Mouse (Mus musculus) testis, postnatal 14 days (tissue): ENCODE results near the gene Rasa4.
A peak's percentile ranks its signal among the peaks of the same experiment; 100 is the strongest.
"Not testable (repeated sequence)": the region's sequence is repeated elsewhere in the genome, so short reads cannot be mapped to it uniquely, and the experiment has no call there.

ENCODE experiments used
- DNase-seq: peaks from one replicate; pipeline ENCODE4 v3.0.0; 2021; ENCODE audit warnings: low spot score

Rasa4 gene

DNA sequence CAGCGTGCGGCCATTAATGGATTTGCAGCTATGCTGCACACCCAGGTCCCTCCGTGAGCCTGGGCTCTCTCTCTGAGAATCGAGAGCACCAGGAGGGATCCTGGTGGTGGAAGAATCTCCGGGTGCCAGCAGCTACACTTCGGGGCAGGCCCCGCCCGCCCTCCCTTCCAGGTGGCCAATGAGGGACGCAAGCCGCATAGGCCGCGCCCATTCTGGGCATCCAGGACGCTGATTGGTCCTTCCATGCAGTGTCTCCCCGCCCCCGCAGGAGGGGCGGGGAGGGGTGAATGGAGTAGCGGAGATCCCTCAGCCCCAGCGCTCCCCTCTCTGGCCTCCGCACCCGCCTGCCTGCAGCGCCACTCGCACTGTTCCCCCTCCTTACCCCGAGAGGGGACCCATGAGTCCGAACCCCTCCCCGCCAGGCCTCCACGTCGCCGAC lies at the start of gene Rasa4:
TSS of gene Rasa4 (plus strand) at position 248 of the 439 bp plus-strand sequence.
- DNase-seq: peak; percentile 92

DNA sequence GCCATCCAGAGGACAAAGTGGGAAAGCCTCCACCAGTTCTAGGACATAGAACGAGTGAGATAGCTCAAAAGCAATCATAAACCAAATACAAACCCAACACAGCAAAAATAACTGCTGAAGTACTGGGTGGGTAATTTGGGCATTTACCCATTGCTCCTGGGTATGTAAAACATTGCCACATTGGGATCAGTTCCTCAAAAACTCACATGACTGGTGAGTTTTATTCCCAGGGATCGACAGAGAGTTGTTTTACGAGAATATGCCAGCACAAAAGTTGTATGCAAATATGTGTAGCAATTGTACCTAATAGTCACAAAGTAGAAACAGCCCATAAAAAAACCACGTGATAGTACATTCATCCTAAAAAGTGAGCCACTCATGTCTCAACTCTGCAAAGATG lies 48.8 kb upstream of the Rasa4 start:
- no peak for DNase-seq

DNA sequence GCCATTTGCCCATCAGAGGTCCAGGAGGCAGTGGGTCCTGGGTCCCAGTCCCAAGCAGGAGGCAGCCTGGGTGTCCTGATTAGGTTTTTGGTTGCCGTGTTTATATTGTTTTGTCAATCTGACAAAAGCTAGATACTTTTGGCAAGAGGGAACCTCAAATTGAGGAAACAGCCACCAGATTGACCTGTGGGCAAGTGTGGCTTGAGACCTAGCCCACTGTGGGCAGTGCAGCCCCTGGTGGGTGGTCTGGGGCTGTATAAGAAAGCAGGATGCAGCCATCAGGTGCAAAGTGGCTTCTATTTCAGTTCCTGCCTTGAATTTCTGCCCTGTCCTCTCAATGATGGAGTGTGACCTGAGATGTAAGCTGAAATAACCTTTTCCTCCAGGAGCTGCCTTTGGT lies 48.4 kb upstream of the Rasa4 start:
- no peak for DNase-seq

DNA sequence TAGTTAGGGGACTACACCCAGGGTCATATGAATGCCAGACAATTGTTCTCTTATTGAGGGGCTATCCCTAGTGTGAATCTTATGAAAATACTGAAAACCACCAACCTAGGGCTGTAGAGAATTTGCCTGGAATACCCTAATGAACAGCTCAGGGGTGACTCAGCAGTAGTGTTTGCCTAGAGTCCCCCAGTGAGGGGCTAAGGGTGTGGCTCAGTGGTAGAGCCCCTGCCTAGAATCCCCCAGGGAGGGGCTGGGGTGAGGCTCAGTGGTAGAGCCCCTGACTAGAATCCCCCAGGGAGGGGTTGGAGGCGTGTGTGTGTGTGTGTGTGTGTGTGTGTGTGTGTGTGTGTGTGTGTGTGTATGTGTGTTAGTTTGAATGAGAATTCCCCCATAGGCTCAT lies 47.0 kb upstream of the Rasa4 start:
- DNase-seq: no peak

DNA sequence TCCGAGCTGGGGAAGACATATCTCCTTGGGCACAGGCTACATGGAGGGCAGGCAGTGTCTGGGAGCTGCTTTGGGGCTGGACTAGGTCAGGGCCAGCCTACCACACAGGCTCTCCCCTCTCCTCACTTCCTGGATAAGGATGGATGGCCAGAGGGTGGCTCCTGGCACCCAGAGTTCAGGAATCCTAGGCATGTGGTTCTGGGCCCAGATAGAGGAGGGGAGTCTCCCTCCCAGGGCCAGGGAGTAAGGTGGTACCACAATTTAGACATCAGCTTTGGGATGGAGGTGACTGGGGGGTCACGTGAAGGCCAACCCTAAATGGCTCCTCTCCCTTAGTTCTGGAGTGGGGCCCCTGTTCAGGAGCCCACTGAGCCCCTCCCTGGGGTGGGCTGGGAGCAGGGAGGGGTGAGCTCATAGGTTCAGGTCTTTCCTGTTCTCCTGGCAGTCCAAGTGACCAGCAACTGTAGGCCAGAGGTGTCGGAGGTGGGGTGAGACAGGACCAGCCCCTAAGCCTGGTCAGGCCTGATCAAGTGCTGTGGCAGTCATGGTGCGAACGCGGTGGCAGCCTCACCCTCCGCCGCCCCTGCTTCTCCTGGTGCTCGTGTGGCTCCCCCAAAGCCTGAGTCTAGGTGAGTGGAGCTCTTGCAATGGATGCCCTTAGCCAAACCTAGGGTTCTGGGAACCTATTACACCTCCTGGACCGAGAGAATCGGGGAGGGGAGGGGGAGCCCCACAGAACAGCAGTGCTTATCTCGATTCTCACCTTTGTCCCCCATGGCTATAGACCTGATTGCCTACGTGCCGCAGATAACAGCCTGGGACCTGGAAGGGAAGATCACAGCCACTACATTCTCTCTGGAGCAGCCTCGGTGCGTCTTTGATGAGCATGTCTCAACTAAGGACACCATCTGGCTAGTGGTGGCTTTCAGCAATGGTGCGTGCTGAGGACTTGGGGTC lies 45.2 kb upstream of the Rasa4 start, which contains the start of gene Upk3b:
TSS of gene Upk3b (plus strand) at position 239 of the 957 bp plus-strand sequence.
- DNase-seq: no peak

DNA sequence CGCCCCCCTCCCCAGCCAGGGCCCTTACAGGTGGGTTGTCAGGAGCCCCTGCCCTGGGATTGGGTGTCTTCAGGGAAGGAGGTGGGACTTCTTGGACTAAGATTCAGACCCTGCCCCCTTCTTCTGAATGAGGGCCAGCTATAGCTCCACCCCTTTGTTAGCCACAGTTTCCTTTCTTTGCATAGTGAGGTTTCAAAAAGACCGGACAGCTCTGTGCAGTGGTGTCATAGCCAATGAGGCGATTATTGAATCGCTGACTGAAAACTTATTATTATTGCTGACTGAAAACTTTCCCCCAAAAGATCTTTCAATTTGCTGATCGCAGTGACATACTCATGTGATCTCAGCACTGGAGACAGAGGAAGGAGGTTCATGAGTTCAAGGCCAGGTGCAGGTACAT lies 43.5 kb upstream of the Rasa4 start:
- DNase-seq: no peak

DNA sequence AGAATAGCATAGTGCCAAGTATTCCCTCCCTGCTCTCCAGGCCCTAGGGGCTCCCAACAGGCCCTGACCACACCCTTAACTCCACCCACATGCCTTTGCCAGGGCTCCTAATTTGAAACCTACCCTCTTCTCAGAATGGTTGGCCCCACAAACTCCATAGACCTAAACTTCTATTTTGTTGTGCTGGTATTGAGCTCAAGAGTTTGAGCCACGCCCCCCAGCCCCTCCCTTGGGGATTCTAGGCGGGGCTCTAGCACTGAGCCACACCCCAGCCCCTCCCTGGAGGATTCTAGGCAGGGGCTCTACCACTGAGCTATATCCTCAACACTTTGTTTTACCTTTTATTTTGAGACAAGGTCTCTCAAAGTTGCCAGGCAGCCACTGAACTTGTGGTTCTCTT lies 42.5 kb upstream of the Rasa4 start:
- peak; percentile 30 for DNase-seq

DNA sequence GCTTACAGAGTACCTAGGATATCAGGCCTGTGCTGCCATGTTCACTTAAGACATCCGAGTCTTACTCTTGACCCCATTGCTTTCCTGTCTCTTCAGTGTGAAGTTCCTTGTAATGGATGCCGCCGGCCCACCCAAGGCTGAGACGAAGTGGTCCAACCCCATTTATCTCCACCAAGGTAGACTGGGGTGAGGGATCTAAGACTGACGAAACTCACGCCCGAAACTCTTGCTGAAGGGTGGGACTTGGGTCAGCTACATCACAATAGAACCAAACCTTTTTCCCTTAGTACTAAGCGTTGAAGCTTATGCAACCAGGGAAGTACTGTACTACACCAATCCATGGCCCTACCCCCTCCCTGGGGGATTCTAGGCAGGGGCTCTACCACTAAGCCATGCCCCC lies 42.0 kb upstream of the Rasa4 start:
- DNase-seq: no peak

DNA sequence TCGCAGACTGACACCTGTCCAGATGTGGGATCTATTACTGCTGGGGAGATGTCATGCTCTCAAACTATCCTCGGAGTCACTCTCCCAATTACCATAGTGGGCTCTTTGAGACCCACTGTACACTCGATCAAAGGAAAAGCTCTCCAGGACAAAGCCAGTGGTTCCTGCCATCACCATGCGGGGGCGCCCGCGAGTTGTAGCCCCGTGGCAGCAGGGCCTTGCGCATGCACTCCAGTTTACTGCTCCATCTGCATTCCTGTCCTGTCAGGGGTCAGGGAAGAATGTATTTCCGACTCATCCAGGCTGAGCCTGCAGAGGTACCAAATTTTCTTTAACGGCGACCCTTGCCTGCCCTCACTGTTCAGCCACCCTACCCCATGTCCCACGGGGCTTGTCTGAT lies 38.9 kb upstream of the Rasa4 start:
- DNase-seq: no peak

DNA sequence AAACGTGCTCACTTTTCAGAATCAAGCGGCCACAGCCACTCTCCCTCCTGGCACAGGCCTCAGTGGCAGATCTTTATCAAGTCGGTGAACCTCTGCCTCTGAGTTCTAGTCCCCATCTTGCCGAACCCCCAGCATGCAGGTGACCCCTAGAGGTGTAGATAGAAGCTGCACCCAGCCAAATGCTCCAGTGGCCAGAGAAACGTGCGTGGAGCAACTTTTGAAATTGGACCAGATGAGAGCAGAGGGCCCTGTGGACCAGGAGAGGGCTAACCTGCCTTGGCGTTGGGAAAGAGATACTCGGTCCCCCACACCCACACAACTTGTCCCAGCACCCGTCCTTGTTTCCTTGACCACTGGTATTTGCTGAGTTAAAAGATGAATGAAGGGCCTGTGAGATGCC lies 38.3 kb upstream of the Rasa4 start:
- no peak for DNase-seq

DNA sequence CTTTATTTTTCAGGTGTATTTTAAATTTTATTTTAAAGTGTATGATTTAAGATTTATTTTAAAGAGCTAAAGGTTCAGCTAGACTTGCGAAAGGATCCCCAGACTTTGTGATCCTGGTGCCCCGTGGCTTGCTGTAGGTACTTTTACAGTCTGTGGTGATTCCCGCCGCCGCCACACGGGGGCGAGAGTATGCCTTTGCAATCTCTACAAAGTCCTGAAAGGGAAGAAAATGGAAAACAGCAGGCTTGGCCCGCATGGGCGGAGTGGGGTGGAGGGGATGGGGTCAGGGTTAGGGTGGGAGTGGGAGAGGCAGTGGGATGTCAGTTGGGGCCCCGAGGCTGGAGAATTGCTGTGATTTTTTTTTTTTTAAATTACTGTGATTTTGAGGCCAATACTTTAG lies 37.7 kb upstream of the Rasa4 start:
- DNase-seq: peak; percentile 74

DNA sequence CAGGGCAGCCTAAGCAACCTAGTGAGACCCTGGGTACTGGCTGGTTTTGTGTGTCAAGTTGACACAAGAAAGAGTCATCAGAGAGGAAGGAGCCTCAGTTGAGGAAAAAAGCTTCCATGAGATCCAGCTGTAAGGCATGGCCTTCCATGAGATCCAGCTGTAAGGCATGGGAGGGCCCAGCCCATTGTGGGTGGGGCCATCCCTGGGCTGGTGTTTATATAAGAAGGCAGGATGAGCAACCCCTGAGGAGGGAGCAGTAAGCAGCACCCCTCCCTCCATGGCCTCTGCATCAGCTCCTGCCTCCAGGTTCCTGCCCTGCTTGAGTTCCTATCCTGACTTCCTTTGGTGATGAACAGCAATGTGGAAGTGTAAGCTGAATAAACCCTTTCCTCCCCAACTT lies 35.2 kb upstream of the Rasa4 start:
- not testable (repeated sequence) for DNase-seq

DNA sequence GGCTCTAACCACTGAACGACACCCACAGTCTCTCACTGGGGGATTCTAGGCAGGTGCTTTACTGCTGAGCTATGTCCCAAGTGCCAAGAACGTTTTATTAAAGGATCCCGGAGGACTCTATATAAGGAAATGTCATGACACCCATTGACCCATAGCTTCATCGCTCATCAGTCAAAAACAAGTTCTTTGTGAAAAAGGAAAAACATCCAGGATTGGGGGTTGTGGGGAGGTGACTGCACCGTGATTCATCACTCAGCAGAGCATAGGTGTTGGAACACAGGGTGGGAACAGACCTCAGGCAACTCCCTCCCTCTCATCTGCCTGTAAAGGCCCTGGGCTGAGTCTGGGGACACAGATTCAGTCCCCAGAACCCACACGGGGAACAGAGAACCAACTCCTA lies 33.8 kb upstream of the Rasa4 start:
- DNase-seq: no peak

DNA sequence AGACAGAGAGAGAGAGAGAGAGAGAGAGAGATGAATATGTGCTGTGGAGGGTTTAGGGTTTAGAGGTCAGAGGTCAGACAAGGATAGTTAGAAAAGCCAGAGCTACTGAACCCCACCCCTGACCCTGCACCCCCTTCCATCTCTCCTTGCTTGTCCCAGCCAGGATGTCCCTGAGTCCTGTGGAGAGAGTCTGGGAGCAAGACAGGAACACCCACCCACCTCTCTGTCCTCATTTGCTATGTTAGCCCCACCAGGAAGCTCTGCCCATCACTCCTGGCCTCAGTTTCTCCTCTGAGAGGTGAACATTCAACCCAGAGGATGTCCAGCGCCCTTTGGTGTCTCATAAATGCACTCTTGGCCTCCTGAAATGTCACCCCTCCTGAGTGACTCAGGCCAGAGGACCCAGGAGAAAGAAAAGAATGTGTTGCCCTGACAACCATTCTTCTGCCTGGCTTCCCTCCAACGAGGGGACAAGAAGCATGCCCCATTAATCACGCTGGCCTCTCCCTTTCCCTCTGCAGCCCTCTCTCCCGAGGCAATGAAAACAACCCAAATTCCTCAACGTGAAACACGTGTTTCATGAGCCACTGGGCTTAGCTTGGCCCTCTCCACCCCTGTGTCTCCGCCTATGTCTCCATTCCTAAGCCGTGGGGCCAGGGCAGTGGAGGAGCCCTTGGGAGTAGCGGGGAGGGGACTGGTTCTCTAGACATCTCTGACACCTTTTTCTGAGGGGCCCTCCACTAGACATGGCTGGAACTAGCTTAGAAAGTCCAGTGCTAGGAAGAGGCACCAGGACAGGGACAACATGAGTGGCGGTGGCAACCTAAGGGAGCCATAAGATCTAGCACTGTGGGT lies 32.3 kb upstream of the Rasa4 start:
- DNase-seq: peak; percentile 52

DNA sequence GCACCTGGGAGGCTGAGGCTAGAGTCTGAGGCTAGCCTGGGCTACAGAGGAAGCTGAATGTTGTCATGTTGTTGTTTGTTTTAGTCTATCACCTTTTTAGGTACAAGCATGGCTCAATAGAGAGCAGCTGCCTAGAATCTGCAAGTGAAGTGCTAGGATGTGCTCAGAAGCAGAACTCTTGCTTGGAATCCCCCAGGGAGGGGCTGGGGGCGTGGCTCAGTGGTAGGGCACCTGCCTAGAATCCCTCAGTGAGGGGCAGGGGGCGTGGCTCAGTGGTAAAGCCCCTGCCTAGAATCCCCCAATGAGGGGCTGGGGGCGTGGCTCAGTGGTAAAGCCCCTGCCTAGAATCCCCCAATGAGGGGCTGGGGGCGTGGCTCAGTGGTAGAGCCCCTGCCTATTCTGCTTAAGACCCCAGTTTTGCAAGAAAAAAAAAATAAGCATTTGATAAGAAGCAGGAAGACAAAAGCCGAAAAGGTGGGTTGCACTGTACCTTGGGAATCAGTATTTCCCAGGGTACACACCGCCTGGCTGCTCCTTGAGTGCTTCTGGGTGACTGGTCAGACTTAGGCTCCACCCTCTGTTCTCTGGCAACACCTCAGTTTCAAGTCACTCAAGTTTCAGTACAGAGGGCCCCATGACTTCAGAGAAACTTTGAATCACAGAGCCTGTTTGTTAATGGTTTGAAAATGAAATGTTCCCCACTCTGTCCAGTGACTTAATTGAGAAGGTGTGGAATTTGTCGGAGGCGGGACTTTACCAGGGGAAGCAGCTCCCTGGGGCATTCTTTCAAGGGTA lies 30.7 kb upstream of the Rasa4 start:
- DNase-seq: peak; percentile 43

DNA sequence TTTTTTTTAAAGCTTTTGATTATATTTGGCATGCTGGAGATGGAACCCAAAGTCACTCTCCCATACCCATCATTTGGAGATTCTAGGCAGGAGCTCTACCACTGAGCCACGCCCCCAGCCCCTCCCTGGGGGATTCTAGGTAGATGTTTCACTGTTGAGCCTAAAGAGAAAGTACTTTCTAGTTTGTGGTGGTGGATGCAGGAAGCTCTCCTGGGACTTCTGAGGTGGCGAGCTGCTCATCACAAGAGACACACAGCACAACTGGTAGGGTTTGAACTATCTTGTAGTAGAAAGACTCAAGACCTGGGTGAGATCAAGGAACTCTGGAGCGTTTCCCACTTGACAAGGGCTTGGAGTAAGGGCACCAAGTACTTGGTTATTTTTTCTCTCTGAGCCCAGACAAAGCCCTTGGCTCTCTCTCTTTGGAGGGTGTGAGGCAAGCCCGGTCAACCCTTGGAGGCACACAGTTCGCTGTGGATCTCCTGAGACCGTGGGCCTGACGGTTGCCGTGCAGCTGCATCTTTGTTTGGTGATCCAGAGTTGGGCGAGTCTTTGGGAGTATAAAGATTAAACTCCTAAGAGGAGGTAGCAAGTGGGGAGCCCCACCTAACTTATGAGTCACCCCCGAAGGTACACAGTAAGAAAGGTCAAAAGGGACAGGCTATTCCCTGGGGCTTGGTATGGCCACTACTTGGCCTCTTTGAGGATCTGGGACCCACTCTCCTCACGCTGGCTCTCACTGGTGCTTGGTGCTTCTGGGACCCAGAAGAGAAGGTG lies 29.2 kb upstream of the Rasa4 start, which contains the start of gene Upk3bl:
TSS of gene Upk3bl (plus strand) at position 192 of the 777 bp plus-strand sequence.
- DNase-seq: no peak

DNA sequence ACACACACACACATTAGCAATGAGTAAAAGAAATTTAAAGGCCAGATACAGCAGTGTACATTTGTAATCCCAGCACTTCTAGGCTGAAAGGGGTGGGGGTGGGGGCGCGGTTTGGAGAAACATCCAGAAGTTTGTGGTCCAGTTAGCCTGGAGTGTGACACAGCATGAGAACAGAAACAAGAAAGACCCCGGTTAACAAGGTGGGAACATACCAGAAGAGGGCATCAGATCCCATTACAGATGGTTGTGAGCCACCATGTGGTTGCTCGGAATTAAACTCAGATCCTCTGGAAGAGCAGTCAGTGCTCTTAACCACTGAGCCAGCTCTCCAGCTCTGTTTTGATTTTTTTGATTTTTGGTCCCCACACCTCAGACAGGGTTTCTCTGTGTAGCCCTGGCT lies 27.7 kb upstream of the Rasa4 start:
- no peak for DNase-seq

DNA sequence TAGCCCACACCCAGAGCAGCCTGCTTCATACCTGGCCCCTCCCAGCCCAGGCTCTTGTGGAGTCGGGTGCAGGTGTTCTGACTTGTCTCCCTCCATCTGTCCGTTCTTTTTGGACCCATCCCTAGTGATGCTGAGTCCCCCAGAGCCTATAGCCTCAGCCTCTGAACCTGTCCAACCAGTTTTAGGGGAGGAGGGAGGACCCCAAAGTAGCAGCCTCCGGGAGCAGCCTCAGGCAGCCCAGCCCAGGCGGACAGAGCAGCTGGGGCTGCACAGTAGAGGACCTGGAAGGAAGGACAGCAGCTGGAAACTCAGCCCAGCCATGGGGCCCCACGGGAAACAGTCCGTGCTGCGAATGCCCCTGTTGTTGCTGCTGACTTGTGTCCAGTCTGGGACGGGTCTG lies 26.6 kb upstream of the Rasa4 start:
- no peak for DNase-seq

DNA sequence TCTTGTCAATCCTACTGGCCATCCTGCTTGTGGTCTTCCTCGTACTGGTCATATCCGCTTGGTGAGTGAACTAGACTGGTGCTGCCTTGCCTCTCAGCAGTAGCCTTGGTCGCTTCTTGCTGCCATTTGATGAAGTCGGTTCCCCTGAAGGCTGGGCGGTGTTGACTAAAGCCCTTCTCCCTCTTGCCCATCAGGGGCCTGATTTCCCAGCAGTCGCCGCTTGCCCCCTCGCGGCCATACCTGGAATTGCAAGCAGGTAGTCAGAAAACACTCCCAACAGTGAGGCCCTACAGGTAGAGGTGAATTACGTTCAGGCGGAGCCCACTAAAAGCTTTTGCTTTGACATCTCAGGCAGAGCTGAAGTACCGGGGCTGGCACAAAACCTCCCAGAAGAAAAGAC lies 22.1 kb upstream of the Rasa4 start:
- peak; percentile 76 for DNase-seq

DNA sequence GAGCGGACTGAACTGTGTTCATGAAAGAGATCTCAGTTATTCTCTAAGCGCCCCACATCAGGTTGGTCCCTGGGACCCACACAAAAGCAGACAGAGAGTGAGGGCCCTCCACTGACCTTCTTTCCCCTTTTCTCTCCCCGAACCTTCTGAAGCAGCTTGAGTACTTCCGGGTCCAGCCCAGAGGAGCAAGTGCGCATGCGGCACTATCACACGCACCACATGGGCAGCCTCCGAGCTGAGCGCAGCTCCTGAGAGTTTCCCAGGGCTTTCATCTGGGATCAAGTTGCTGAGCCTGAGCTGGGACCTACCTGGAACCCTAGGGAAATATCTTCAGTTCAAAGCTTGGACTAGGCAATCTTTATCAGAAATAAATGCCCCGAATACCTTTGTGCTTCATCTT lies 19.8 kb upstream of the Rasa4 start:
- DNase-seq: no peak
